Mouse (Mus musculus): Measurements from ENCODE around the gene Nutf2-ps1. TPM values are rescaled to one million over a fixed set of nuclear protein-coding genes. Genes with fewer than 3 reads are reported as not detected.

The Nutf2-ps1 gene
- polyA plus RNA-seq, 1 experiment from 2014 or later = 101 TPM

- TF ChIP-seq EP300 (IDR thresholded peaks at IDR 0.05; ENCODE audit: low read depth) (no peak), CTCF (IDR thresholded peaks at IDR 0.05; ENCODE audit: low read depth) (no peak)
- WGBS (ENCODE audit: insufficient replicate concordance) = 50% methylated on average over 6 of the region's 6 CpGs
- Histone ChIP-seq H3K27me3 (ENCODE audit: insufficient read depth, low read length) (no peaks in the 10 kb centered on the region), H3K27ac (ENCODE audit: low read depth) (peak overlapping the region; percentile 36; the same call in 1 of the 2 replicates), H3K36me3 (replicated peaks; ENCODE audit: insufficient read depth, low read length) (no peaks in the 10 kb centered on the region), H3K9me3 (ENCODE audit: low read length) (no peaks in the 10 kb centered on the region), H3K4me2 (ENCODE audit: low read depth, low read length) (no peak overlapping the region), H3K4me3 (ENCODE audit: low read depth, low read length) (no peak overlapping the region), H3K9ac (replicated peaks) (no peak overlapping the region), H3K4me1 (ENCODE audit: insufficient read depth) (peaks cover 28% of the 10 kb centered on the region)
- ATAC-seq = peak; percentile 18; the same call in 1 of the 2 replicates
- no peak for DNase-seq
Measured at GRCm38 (mm10) chr19:53552795-53553194, 36.1 kb downstream of the Nutf2-ps1 start.

GRCm38 (mm10) chr19:53552216-53552786, 36.6 kb downstream of the Nutf2-ps1 start:
- H3K36me3 ChIP-seq (replicated peaks; ENCODE audit: insufficient read depth, low read length) = no peaks in the 10 kb centered on the region
- no peak for ATAC-seq
- DNase-seq = no peak
- peaks cover 30% of the 10 kb centered on the region for H3K4me1 ChIP-seq (ENCODE audit: insufficient read depth)
- H3K27me3 ChIP-seq (ENCODE audit: insufficient read depth, low read length) = no peaks in the 10 kb centered on the region
- H3K4me2 ChIP-seq (ENCODE audit: low read depth, low read length) = no peak overlapping the region
- TF ChIP-seq CTCF (IDR thresholded peaks at IDR 0.05; ENCODE audit: low read depth) (no peak), EP300 (IDR thresholded peaks at IDR 0.05; ENCODE audit: low read depth) (0 out of 2 replicates have a peak, but pooled peaks have one; percentile 20)
- H3K4me3 ChIP-seq (ENCODE audit: low read depth, low read length) = no peak overlapping the region
- peak overlapping the region; percentile 36; the same call in 1 of the 2 replicates for H3K27ac ChIP-seq (ENCODE audit: low read depth)
- H3K9me3 ChIP-seq (ENCODE audit: low read length) = no peaks in the 10 kb centered on the region
- H3K9ac ChIP-seq (replicated peaks) = no peak overlapping the region
- WGBS (ENCODE audit: insufficient replicate concordance) = 53% methylated on average over 10 of the region's 10 CpGs

DNA sequence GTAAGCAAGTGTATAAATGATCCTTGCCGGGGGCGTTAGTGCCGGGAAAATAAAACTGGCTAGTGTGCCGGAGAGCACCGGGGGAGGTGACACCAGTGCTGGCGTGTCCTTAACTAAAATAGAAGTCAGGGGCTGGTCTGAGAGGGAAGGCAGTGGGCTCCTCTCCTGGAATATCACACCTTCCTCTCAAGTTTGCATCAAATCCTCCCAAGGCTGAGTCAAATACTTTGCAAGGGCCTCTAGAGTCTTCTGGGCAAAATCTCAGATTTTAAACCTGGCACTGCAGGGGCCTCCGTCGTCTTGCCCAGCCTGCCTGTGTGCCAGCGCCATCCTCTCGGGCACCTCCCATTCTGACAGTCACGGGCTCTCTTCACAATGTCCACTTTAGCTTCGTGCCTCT, 37.9 kb downstream of the Nutf2-ps1 start:
- Histone ChIP-seq H3K4me3 (ENCODE audit: low read depth, low read length) (no peak overlapping the region), H3K27me3 (ENCODE audit: insufficient read depth, low read length) (no peaks in the 10 kb centered on the region), H3K36me3 (replicated peaks; ENCODE audit: insufficient read depth, low read length) (no peaks in the 10 kb centered on the region), H3K9ac (replicated peaks) (no peak overlapping the region), H3K4me1 (ENCODE audit: insufficient read depth) (peaks cover 25% of the 10 kb centered on the region), H3K27ac (ENCODE audit: low read depth) (no peak overlapping the region), H3K4me2 (ENCODE audit: low read depth, low read length) (no peak overlapping the region), H3K9me3 (ENCODE audit: low read length) (no peaks in the 10 kb centered on the region)
- 92% methylated on average over 12 of the region's 12 CpGs for WGBS (ENCODE audit: insufficient replicate concordance)
- no peak for DNase-seq
- TF ChIP-seq EP300 (IDR thresholded peaks at IDR 0.05; ENCODE audit: low read depth) = no peak
- TF ChIP-seq CTCF (IDR thresholded peaks at IDR 0.05; ENCODE audit: low read depth) = no peak
- no peak for ATAC-seq

GRCm38 (mm10) chr19:53547597-53547996, 41.3 kb downstream of the Nutf2-ps1 start:
- Histone ChIP-seq H3K27ac (ENCODE audit: low read depth) (no peak overlapping the region), H3K4me1 (ENCODE audit: insufficient read depth) (peaks cover 6% of the 10 kb centered on the region), H3K36me3 (replicated peaks; ENCODE audit: insufficient read depth, low read length) (no peaks in the 10 kb centered on the region), H3K9ac (replicated peaks) (no peak overlapping the region), H3K27me3 (ENCODE audit: insufficient read depth, low read length) (no peaks in the 10 kb centered on the region), H3K4me3 (ENCODE audit: low read depth, low read length) (no peak overlapping the region), H3K4me2 (ENCODE audit: low read depth, low read length) (no peak overlapping the region), H3K9me3 (ENCODE audit: low read length) (no peaks in the 10 kb centered on the region)
- TF ChIP-seq CTCF (IDR thresholded peaks at IDR 0.05; ENCODE audit: low read depth) (no peak), EP300 (IDR thresholded peaks at IDR 0.05; ENCODE audit: low read depth) (no peak)
- ATAC-seq (peak; percentile 72), DNase-seq (peak; percentile 23)
- 25% methylated on average over 8 of the region's 8 CpGs for WGBS (ENCODE audit: insufficient replicate concordance)

GRCm38 (mm10) chr19:53544923-53545561, 43.8 kb downstream of the Nutf2-ps1 start:
- DNase-seq = no peak
- no peak overlapping the region for H3K4me2 ChIP-seq (ENCODE audit: low read depth, low read length)
- no peak for ATAC-seq
- H3K9me3 ChIP-seq (ENCODE audit: low read length) = no peaks in the 10 kb centered on the region
- no peak overlapping the region for H3K27ac ChIP-seq (ENCODE audit: low read depth)
- H3K4me3 ChIP-seq (ENCODE audit: low read depth, low read length) = no peak overlapping the region
- H3K9ac ChIP-seq (replicated peaks) = no peak overlapping the region
- no peak for TF ChIP-seq CTCF (IDR thresholded peaks at IDR 0.05; ENCODE audit: low read depth)
- TF ChIP-seq EP300 (IDR thresholded peaks at IDR 0.05; ENCODE audit: low read depth) = no peak
- H3K4me1 ChIP-seq (ENCODE audit: insufficient read depth) = peaks cover 6% of the 10 kb centered on the region
- H3K27me3 ChIP-seq (ENCODE audit: insufficient read depth, low read length) = no peaks in the 10 kb centered on the region
- WGBS (ENCODE audit: insufficient replicate concordance) = 33% methylated on average over 4 of the region's 4 CpGs
- peaks cover 8% of the 10 kb centered on the region; the same call in 1 of the 2 replicates for H3K36me3 ChIP-seq (replicated peaks; ENCODE audit: insufficient read depth, low read length)

DNA sequence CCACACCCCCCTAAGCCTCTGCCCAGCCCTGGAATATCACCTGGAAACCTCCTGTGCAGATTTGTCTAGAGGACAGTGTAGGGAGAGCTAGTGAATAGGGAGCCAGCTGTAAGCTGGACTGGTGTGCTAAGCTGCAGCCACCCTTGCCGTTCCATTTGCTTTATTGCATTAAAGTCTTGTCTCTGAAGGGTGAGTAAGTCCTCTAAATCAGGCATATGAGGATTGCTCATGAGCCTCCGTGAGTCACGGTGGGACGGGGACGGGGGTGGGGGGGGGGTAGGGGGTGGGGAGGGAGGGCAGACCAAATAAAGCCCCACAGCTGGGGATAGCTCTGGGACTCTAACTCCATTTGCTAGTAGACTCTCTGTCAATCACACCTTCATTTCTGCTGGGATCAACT, 45.3 kb downstream of the Nutf2-ps1 start:
- Histone ChIP-seq H3K27me3 (ENCODE audit: insufficient read depth, low read length) (no peaks in the 10 kb centered on the region), H3K4me3 (ENCODE audit: low read depth, low read length) (no peak overlapping the region), H3K4me2 (ENCODE audit: low read depth, low read length) (no peak overlapping the region), H3K36me3 (replicated peaks; ENCODE audit: insufficient read depth, low read length) (peaks cover 11% of the 10 kb centered on the region; the same call in 1 of the 2 replicates), H3K4me1 (ENCODE audit: insufficient read depth) (peaks cover 9% of the 10 kb centered on the region), H3K9ac (replicated peaks) (no peak overlapping the region), H3K9me3 (ENCODE audit: low read length) (no peaks in the 10 kb centered on the region), H3K27ac (ENCODE audit: low read depth) (no peak overlapping the region)
- ATAC-seq = no peak
- DNase-seq = no peak
- 61% methylated on average over 5 of the region's 5 CpGs for WGBS (ENCODE audit: insufficient replicate concordance)
- TF ChIP-seq EP300 (IDR thresholded peaks at IDR 0.05; ENCODE audit: low read depth) (no peak), CTCF (IDR thresholded peaks at IDR 0.05; ENCODE audit: low read depth) (no peak)

Measured in liver, postnatal 0 days (tissue).